Mouse (Mus musculus) embryo, embryonic 10.5 days (tissue): Measurements from ENCODE around the gene Prkg1.

Source experiments
- DNase-seq: peaks from one replicate; pipeline ENCODE4 v3.0.0-alpha.2; 2015; ENCODE audit warnings: low spot score

Prkg1 gene

DNA sequence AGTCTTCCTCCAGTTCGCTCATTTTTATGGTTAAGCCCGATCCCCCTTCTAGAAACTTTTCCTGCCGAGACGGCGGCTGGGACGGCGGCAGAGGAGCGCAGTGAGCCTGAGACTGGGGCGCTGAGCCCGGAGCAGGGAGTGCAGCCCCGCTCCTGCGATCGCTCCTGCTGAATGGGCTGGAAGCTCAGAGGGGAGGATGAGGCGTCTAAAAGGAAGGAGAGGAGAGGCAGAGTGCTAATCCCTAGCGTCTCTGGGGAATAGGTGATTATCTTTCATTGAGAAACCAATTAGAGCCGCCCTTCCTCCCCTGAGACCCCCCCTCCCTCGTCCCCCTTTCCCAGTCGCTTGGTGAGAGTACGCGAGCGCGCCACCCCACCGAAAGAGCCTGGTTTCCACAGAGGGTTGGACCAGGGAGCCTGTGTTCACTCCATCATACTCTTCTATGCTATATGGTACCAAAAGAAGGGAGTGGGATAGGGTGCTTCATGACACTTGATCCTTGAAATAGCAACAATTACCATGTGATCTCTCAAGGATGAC, at the start of gene Prkg1:
Gene Prkg1, minus strand, starts transcription at position 233 of the 540 bp plus-strand sequence.
- peak; percentile 69 for DNase-seq

DNA sequence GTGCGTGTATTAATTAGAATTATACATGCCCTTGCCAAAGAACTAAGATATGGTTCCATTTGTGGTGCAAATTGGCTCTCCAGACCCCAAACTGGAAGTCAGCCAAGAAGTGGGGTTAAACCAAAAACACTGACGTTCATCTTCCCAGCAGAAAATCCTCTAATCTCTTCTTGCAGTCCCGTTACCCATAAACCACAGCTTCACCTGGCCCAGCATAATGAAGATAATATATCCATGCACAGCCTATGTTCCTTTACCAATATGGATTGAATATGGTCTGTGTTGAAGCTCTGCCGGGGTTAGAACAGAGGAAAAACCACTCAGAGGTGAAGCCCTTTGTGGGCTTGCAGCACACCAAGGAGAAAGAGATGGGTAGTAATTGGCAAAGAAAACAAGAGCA, 48.3 kb upstream of the Prkg1 start:
- no peak for DNase-seq

- DNase-seq, result peak; percentile 70
Observed at GRCm38 (mm10) chr19:31811371-31811770, 46.5 kb upstream of the Prkg1 start.

- DNase-seq, result no peak
Observed at GRCm38 (mm10) chr19:31805391-31805790, 40.6 kb upstream of the Prkg1 start.

- no peak for DNase-seq
Observed at GRCm38 (mm10) chr19:31795485-31796046, 30.7 kb upstream of the Prkg1 start.

GRCm38 (mm10) chr19:31791724-31792123, 26.9 kb upstream of the Prkg1 start:
- DNase-seq, result no peak

DNA sequence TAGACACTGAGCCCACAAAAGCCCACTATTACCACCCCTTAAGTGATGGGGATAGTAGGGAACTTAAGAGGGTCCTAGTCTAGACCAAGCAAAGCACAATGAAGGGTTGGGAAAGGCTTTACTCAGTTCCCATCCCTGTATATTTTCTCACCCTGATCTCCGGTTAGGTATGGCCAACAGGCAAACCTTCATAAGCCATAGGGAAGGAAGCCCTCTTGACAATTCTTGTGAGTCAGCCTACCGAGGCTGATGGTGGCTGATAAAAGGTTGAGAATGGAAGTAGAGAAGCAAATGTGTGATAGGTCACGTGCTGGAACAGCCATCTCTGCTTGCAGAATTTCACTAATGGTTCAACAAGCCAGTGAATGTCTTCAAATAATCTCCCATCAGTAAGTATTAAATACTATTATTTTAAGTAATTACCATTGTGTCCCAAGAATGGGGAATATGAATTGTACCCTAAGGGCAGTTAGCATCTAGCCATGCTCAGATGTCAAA, 16.7 kb upstream of the Prkg1 start:
- DNase-seq, result no peak

- no peak for DNase-seq
Observed at GRCm38 (mm10) chr19:31781077-31781476, 16.2 kb upstream of the Prkg1 start.

- DNase-seq, result no peak
Observed at GRCm38 (mm10) chr19:31780222-31780621, 15.4 kb upstream of the Prkg1 start.

GRCm38 (mm10) chr19:31779021-31779420, 14.2 kb upstream of the Prkg1 start:
- DNase-seq, result no peak

DNA sequence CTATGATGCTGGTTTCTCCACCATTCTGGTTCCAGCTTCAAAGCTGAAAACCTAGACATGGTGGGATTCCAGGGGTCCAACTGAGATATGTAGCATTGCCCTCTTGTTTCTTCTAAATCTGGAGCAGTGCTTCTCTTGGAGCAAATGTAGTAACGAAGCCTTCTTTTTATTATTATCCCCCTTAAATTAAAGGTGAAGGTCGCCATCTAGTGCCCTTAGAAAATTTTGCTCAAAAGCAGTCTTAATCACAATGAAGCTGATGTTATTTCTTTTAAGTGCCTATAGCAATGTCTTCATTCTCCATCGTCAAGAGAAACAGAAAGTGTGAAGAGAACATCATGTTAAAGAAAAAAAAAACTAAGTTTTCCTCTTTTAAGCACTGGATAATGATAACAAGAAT, 2.2 kb upstream of the Prkg1 start:
- peak; percentile 61 for DNase-seq

DNA sequence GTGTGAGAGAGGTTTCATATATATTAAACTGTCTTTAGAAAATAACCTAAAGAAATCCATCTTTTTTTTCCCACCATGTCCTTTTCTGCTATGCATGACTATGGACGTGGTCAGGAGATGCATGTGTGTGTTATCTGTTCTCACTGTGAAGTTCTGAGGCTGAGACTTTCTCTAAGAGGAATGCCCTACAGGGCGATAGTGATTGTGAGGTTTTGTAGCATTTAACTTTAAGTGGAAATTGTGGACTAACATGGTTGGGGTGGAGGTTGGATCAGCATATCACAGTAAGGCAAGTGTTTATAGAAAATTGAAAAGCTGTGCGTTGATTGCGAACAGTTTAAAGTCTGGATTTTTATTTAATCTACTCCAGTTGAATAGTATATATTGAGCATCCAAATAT, 618 bp upstream of the Prkg1 start:
- peak; percentile 38 for DNase-seq

DNA sequence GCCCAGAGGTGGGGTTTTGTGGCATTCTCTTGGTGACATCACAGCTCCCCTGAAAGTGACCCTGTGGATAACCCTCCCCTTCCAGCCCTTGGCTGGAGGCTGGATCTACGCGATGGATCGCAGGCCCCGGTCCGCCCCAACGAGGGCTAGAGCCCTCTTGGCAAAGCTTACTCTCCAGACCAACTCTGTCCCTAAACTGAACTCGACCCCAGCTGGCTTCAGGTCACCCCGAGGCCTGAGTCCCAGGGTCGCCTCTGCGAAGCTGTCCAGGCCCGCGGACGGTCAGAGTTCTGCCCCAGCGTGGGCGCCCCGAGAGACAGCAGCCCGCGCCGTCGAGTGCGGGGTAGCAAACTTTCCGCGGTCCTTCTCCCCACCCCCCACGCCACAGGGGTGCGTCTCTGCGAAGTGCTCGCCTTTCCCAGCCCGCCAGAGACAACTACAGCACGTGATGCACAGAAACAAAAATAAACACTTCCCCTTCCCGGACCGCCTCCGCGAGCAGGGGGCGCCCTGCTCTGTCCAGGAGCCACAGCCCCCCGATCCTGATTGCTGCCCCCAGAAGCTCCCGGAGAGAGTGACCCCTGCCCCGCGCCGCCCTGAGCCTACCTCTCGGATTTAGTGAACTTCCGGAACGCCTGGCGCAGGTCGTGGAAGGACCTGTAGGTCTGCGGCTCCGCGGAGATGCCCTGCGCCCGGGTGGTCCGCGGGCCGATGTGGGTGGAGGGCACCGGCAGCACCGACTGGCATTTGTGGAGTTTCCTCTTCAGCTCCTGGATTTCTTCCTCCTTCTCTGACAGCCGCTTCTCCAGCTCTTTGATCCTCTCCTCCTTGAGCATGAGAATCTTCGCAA, 657 bp downstream of the Prkg1 start:
- peak; percentile 60 for DNase-seq

GRCm38 (mm10) chr19:31763246-31763821, 1.5 kb downstream of the Prkg1 start:
- peak; percentile 55 for DNase-seq

- peak; percentile 80 for DNase-seq
Observed at GRCm38 (mm10) chr19:31762411-31763245, 2.2 kb downstream of the Prkg1 start.

GRCm38 (mm10) chr19:31759855-31760254, 5.0 kb downstream of the Prkg1 start:
- DNase-seq, result no peak

DNA sequence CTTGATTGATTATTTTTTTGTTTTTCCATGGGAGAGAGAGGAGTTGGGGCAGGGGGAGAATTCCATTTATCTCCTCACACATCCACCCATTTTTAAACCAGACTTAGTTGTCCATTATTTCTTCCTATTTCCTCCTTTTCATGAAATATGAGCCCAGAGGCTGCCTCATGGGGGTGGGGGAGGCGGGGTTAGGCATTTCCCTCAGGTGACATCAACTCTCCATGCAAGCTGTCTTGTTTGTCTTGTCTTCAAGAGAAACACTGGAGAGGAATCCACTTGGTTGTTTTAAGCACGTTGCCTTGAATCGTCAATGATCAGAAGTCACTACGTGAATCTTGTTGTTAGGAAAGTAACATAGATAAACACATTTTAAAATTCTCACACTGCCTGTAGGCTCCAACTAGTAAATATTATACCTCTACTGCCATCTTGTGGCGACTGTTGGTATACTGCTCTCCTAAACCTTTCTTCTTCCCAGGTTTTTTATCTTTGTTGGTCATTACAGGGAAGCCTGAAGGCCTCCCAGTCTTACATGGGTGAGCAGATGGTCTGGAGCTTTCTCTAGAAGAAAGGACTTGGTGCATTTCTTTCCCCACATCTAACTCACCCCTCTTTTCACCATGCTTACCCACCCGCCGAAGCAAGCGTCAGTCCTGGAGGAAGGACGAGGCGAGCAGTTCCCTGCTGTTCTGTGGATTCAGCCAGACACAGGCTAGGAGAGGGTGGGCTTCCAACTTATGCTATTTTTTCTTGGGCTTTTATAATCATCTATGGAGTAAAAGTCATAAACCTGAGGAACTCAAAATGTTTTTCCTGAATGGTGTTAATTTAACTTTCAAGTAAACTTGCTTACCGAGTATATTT, 8.7 kb downstream of the Prkg1 start:
- peak; percentile 88 for DNase-seq

DNA sequence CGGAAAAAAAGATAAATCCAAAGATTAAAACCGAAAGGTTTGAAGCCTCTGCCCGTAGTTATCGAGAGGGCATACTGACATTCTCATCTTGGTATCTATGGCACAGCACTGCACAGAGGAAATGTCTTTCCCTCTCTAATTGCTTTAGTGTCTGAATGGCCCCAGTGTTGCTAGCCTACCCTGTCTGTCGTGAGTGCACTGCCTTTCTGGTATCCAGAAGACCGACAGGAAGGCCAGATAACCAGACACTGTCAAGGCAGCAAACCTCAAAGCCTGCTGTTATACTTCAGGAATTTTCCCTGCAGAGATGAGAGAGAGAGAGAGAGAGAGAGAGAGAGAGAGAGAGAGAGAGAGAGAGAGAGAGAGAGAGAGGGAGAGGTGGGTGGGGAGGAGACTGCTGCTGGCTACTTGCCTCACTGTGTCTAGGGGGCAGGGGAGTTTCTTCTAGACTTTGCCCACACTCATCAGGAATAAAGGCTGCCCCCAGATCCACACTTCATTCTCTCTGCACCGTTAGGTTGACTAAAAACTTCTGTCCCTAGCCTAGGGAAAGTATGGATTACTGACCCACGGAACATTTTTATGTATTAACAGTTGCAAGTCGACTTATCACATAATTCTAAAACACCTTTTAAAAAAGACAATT, 10.1 kb downstream of the Prkg1 start:
- no peak for DNase-seq

GRCm38 (mm10) chr19:31750976-31751676, 13.7 kb downstream of the Prkg1 start:
- no peak for DNase-seq

DNA sequence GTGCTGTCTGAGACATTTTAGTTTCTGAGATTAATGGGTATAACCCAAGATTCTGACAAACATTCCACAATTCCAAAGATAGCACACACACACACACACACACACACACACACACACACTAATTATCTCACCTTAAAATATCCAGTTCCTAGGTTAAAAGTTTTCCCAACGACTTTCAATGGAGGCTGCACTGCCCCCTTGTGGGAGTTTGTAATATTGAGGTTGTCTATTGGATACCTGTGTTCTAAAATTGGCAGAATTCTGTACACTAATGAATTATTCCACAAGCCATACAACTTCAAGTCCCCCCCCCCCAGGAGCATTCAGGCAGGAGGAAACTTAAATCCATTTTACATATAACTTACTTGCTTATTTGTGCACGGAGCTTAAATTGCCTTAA, 18.2 kb downstream of the Prkg1 start:
- peak; percentile 77 for DNase-seq
